Mouse (Mus musculus) heart, embryonic 12.5 days (tissue): ENCODE results near the gene Lao1. TPM values are rescaled to one million over a fixed set of nuclear protein-coding genes. Genes with fewer than 3 reads are reported as not detected.

ENCODE experiments used
- ATAC-seq: fragments of 200-750 bp; cut with Nextera tagmentation; 2 replicates; pipeline ENCODE4 v1.8.0; 2017; ENCODE audit warnings: moderate TSS enrichment, moderate library complexity; ENCODE audit not compliant: insufficient number of reproducible peaks, low FRiP score
- H3K27ac ChIP-seq: fragments of 300-500 bp; sonication (generic); 2 replicates; pipeline ENCODE4 v1.5.1; 2016; ENCODE audit warnings: mild to moderate bottlenecking, moderate library complexity; ENCODE audit not compliant: poor library complexity, severe bottlenecking
- H3K27me3 ChIP-seq: fragments of 300-500 bp; sonication (generic); replicated peaks from 2 replicates; pipeline ENCODE4 v1.6.1; 2016; ENCODE audit warnings: mild to moderate bottlenecking, moderate library complexity
- H3K36me3 ChIP-seq: fragments of 300-500 bp; sonication (generic); 2 replicates; pipeline ENCODE4 v1.6.1; 2016; ENCODE audit warnings: mild to moderate bottlenecking, moderate library complexity
- H3K4me1 ChIP-seq: fragments of 300-500 bp; sonication (generic); replicated peaks from 2 replicates; pipeline ENCODE4 v1.6.1; 2016; ENCODE audit warnings: mild to moderate bottlenecking
- H3K4me2 ChIP-seq: fragments of 300-500 bp; sonication (generic); 2 replicates; pipeline ENCODE4 v1.6.1; 2016; ENCODE audit warnings: mild to moderate bottlenecking, moderate library complexity
- H3K4me3 ChIP-seq: fragments of 300-500 bp; sonication (generic); 2 replicates; pipeline ENCODE4 v1.5.1; 2016; ENCODE audit warnings: mild to moderate bottlenecking
- H3K9ac ChIP-seq: fragments of 300-500 bp; sonication (generic); 2 replicates; pipeline ENCODE4 v1.6.1; 2016; ENCODE audit warnings: mild to moderate bottlenecking, moderate library complexity
- H3K9me3 ChIP-seq: fragments of 300-500 bp; sonication (generic); replicated peaks from 2 replicates; pipeline ENCODE4 v1.6.1; 2016; ENCODE audit warnings: mild to moderate bottlenecking, moderate library complexity
- WGBS: fragments of 180-500 bp; shearing (Covaris S2); methylation state at CpG from one replicate; pipeline ENCODE4 v1.1.7; 2016; 5-methylcytosine and 5-hydroxymethylcytosine counted together
- polyA plus RNA-seq: library from polyadenylated mRNA; unstranded; fragments of >200 nt; fragmentation: Nextera tagmentation; extraction: Ambion mirVana; gene quantifications from 2 replicates; pipeline ENCODE4 v1.2.1, GENCODE M21; 2016

Gene Lao1
- polyA plus RNA-seq, 1 experiment from 2014 or later = not detected

DNA sequence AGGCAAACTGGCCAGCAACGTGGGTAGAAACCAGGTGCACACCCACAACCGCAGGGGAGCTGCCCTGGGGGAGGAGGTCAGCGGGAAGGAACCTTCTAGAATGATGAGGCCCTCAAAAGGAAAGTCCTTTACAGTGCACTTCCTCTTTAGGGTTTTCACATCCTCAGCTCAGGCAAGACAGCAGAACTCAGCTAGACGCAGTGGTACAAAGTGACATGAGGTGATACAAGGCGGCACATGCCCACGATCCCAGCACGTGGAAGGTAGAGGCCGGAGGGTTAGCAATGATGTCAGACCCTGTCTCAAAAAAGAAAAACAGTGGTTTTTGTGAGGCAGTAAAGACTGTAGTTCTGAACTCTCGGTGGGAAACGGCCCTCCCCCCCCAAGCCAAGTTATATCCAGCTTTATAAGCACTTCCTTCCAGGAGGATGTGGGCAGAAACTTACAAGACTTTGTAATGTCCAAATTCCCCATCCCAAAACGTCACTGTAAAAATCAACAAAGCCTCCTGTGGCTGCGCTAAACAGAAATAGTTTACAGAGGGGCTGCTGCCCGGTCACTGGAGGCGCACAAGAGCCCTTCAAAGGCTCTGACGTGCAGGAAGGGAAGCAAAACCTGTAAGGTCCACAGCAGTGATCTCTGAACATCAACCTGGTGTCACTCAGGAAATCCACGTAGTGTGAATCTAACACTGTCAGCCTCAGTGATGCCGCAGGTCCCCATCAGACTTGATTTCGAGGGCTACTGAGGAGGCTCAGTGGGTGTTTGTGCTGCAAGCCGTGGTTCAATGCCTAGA lies 38.5 kb downstream of the Lao1 start:
- no peak for ATAC-seq
- H3K9ac ChIP-seq = no peak overlapping the region
- no peak overlapping the region for H3K4me2 ChIP-seq
- no peaks in the 10 kb centered on the region for H3K27me3 ChIP-seq
- no peak overlapping the region for H3K27ac ChIP-seq
- H3K4me3 ChIP-seq = no peak overlapping the region
- H3K36me3 ChIP-seq = no peaks in the 10 kb centered on the region
- H3K9me3 ChIP-seq = peaks cover 6% of the 10 kb centered on the region
- H3K4me1 ChIP-seq = peaks cover 10% of the 10 kb centered on the region
- WGBS = 59% methylated on average over 19 of the region's 19 CpGs

DNA sequence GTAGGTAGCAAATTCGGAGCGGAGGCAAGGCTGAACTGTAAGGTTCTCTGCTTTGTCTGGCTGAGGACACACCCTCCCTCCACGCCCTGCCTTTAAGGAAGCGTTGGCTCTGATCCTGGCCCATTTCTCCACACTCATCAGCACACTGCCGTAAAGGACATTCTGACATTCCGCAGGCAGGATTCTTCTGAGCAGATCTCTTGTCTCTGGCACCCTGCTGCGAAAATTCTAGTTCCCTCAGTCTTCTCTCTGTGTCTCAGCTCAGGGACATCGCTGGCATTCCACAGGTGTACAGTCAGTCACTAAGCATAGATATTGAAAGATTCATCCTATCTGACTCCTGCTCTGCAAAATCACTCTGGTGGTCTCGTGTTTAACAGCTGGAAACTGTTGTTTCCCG lies 40.3 kb downstream of the Lao1 start:
- Histone ChIP-seq H3K27me3 (no peaks in the 10 kb centered on the region), H3K4me2 (peak overlapping the region; percentile 42), H3K4me1 (peaks cover 12% of the 10 kb centered on the region), H3K27ac (no peak overlapping the region), H3K4me3 (no peak overlapping the region), H3K9ac (no peak overlapping the region), H3K9me3 (no peaks in the 10 kb centered on the region), H3K36me3 (no peaks in the 10 kb centered on the region)
- no peak for ATAC-seq
- 38% methylated on average over 10 of the region's 10 CpGs for WGBS

DNA sequence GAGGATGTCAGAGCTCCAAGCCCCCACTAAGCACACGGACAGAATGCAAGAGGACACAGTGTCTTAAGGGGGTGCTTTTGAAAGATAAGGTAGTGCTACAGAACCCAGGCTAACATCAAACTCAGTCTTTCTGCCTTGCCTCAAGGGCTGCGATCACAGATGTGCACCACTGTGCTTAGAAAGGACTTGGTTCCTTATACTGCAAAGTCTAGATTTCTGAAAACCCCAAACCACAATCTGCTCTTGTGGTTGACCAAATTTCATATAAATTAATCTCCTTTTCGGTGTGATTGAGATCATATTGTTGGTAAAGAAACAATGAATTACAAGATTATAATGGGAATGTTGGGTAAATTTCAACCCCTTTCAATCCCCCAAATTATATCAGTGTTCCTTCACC lies 41.1 kb downstream of the Lao1 start:
- WGBS = 70% methylated on average over 3 of the region's 3 CpGs
- no peaks in the 10 kb centered on the region for H3K36me3 ChIP-seq
- H3K27ac ChIP-seq = no peak overlapping the region
- no peak overlapping the region for H3K4me3 ChIP-seq
- H3K9ac ChIP-seq = no peak overlapping the region
- H3K27me3 ChIP-seq = no peaks in the 10 kb centered on the region
- H3K9me3 ChIP-seq = no peaks in the 10 kb centered on the region
- no peak for ATAC-seq
- H3K4me2 ChIP-seq = no peak overlapping the region
- H3K4me1 ChIP-seq = peaks cover 15% of the 10 kb centered on the region

DNA sequence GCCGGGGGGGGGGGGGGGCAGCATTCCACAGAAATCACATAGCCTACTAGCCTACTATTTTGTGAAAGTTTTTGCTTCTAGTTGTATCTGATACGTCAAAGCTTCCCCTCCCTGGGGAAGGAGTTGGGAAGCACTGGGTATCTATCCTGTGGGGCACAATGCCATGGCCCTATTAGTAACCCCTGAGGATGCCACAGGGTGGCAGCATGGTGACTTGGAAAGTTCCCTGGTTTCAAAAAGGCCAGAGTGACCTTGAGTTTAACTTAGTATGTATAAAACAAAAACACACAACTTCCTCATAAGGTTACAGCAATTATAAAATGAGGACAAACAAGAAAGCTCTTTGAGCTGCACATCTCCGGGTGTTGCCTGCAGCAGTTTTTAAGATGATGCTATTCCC lies 42.8 kb downstream of the Lao1 start:
- Histone ChIP-seq H3K9me3 (no peaks in the 10 kb centered on the region), H3K4me3 (no peak overlapping the region), H3K36me3 (no peaks in the 10 kb centered on the region), H3K4me1 (peaks cover 29% of the 10 kb centered on the region), H3K27ac (no peak overlapping the region), H3K4me2 (no peak overlapping the region), H3K9ac (no peak overlapping the region), H3K27me3 (no peaks in the 10 kb centered on the region)
- no peak for ATAC-seq
- 64% methylated on average over 3 of the region's 3 CpGs for WGBS

DNA sequence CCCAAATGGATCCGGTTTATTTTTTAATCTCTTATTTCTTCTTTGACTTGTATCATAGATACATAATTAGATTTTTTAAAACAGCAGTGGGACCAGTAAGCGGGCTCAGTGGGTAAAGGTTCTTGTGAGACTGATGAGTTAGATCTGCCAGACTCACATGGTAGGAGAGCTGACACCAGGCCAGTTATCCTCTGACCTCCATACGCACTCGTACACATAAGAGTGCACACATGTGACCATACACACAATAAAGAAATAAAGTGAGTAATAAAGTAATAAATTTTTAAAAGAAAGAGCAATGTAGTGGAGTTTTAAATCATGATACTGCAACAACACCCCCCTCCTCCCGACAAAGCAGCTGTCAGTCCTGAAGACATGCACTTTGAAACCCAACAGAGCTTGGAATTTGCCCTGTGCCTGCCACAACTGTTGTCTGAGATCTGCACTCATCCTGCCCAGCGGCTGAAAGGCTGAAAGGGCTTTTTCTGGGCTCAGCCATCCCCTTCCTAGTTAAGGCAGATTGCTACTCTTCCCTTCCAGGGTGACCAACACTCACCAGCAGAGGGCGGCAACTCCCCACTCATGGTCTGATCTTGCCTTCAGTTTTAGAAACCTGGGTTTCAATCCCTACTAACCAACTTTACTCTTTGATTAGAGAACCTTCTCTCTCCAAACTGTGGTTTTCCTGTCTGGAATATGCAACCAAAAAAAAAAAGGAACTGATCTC lies 43.4 kb downstream of the Lao1 start:
- H3K9me3 ChIP-seq = no peaks in the 10 kb centered on the region
- H3K4me1 ChIP-seq = peaks cover 35% of the 10 kb centered on the region
- no peak overlapping the region for H3K9ac ChIP-seq
- H3K4me2 ChIP-seq = no peak overlapping the region
- H3K4me3 ChIP-seq = no peak overlapping the region
- peak; percentile 60 for ATAC-seq
- H3K36me3 ChIP-seq = no peaks in the 10 kb centered on the region
- no peak overlapping the region for H3K27ac ChIP-seq
- H3K27me3 ChIP-seq = no peaks in the 10 kb centered on the region
- WGBS = 41% methylated on average over 7 of the region's 7 CpGs

DNA sequence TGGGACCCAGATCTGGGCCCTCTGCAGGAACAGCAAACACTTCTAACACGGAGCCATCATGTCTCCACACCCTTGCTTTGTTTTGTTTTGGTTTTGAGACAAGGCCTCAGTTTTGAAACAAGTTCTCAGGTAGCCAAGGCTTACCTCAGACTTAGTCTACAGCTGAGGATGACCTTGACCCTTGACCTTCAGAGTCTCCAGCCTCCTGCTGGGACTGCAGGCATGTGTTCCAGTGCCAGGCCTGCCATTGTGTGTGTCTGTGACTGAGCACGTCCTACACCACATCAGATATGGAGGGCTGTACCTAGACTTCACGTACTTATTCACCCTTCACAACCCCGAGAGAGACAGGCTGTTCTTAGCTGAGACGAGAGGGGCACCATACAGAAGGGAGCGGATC lies 46.2 kb downstream of the Lao1 start:
- Histone ChIP-seq H3K4me3 (no peak overlapping the region), H3K27me3 (no peaks in the 10 kb centered on the region), H3K4me1 (peaks cover 26% of the 10 kb centered on the region), H3K9ac (no peak overlapping the region), H3K4me2 (no peak overlapping the region), H3K36me3 (no peaks in the 10 kb centered on the region), H3K9me3 (no peaks in the 10 kb centered on the region), H3K27ac (no peak overlapping the region)
- ATAC-seq = no peak
- WGBS = 73% methylated on average over 6 of the region's 6 CpGs

DNA sequence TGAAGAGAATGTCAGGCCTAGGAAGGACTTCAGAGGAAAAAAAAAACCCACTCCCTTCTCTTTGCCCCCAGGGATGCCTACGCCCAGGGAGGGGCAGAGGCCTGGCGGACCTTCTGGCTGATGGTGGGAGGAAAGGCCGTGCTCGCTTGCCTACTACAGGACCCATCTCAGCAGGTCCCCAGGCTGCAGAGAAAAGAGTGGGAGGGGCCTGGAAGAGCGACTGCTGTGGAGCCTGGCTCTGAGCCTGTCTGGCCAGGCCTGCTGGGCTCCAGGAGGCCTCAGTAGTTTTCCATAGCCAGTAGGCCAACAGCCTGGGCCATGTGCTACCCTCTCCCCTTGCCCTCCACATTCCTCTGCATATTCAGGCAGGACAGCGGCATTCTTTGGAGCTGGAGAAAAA lies 47.1 kb downstream of the Lao1 start:
- Histone ChIP-seq H3K27me3 (no peaks in the 10 kb centered on the region), H3K4me3 (no peak overlapping the region), H3K36me3 (no peaks in the 10 kb centered on the region), H3K4me1 (peaks cover 26% of the 10 kb centered on the region), H3K4me2 (no peak overlapping the region), H3K9me3 (no peaks in the 10 kb centered on the region), H3K9ac (peak overlapping the region; percentile 39; the same call in 1 of the 2 replicates), H3K27ac (no peak overlapping the region)
- peak; percentile 46; the same call in 1 of the 2 replicates for ATAC-seq
- 36% methylated on average over 6 of the region's 6 CpGs for WGBS

DNA sequence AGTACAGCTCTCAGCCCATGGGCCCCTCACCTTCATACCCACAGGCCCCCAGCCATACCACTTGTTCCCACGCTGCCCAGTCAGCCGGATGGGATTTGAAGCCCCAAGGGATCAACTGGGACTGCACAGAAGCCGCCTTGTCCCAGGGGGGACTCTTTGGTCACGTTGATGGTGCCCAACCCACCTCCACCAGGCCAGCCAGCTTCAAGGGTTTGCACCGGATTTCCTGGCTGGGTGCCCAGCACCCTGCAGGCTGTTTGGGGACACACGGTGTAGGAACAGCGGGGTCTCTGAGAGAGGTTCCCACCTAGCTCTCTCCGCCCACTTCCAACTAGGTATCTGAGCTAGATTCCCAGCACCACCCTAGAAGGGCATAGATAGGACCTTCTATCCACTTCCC lies 48.4 kb downstream of the Lao1 start:
- H3K9me3 ChIP-seq = no peaks in the 10 kb centered on the region
- no peak overlapping the region for H3K9ac ChIP-seq
- ATAC-seq = no peak
- H3K4me2 ChIP-seq = no peak overlapping the region
- WGBS = 79% methylated on average over 8 of the region's 8 CpGs
- H3K27ac ChIP-seq = no peak overlapping the region
- H3K36me3 ChIP-seq = no peaks in the 10 kb centered on the region
- no peaks in the 10 kb centered on the region for H3K27me3 ChIP-seq
- no peak overlapping the region for H3K4me3 ChIP-seq
- peaks cover 28% of the 10 kb centered on the region for H3K4me1 ChIP-seq

DNA sequence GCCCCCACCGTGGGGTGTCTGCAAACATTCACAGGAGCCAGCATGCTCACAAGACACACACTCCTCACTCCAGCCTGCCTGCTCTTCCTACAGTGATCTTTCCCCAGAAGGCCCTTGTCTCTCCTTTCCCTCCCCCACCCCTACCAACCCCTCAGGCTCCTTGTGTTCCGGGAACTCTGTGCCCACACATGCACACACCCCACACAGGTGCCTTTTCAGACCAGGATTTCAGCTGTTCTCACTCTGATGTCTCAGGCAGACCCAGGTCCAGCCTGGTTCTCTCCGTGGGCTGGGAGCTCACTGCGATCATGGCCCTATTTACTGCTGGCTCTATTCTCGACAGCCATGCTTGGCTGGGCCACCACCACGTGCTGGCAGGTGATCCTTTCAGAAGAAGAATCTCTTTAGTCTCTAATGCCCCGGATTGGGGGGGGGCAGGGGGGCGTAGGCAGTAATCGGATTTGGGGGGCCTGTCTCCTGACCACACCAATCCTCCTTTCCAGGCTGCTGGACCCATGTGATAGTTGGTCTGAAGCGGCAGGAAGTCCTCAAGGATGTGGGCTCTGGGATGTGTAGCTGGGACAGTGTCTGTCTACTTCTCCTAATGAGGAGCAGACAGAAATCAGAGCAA lies 49.8 kb downstream of the Lao1 start:
- Histone ChIP-seq H3K9ac (no peak overlapping the region), H3K4me1 (peaks cover 32% of the 10 kb centered on the region), H3K27ac (no peak overlapping the region), H3K4me2 (no peak overlapping the region), H3K9me3 (no peaks in the 10 kb centered on the region), H3K36me3 (no peaks in the 10 kb centered on the region), H3K4me3 (no peak overlapping the region), H3K27me3 (no peaks in the 10 kb centered on the region)
- 60% methylated on average over 10 of the region's 10 CpGs for WGBS
- ATAC-seq = no peak

DNA sequence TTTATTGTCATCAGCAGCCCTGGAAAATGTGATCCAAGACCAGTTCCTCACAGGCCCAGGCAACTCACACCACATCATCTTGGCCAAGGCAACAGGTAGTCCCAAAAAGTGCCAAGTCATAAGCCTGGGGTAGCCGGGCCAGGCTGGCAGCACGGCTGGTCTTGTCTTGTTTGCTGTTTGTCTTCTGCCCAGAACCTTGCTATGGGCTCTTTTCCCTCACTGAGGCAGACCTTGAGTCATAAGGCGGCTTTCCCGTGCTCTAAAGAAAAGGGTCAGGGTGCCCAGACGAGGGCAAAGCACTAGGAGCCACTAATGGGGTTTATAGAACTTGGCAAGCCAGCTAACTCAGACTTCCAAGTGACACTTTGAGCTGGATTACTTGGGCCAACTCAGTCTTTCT lies 51.7 kb downstream of the Lao1 start:
- ATAC-seq = no peak
- no peak overlapping the region for H3K9ac ChIP-seq
- H3K4me3 ChIP-seq = no peak overlapping the region
- no peaks in the 10 kb centered on the region for H3K27me3 ChIP-seq
- 90% methylated on average over 5 of the region's 5 CpGs for WGBS
- no peak overlapping the region for H3K4me2 ChIP-seq
- H3K36me3 ChIP-seq = no peaks in the 10 kb centered on the region
- peaks cover 30% of the 10 kb centered on the region for H3K4me1 ChIP-seq
- H3K27ac ChIP-seq = no peak overlapping the region
- H3K9me3 ChIP-seq = no peaks in the 10 kb centered on the region

DNA sequence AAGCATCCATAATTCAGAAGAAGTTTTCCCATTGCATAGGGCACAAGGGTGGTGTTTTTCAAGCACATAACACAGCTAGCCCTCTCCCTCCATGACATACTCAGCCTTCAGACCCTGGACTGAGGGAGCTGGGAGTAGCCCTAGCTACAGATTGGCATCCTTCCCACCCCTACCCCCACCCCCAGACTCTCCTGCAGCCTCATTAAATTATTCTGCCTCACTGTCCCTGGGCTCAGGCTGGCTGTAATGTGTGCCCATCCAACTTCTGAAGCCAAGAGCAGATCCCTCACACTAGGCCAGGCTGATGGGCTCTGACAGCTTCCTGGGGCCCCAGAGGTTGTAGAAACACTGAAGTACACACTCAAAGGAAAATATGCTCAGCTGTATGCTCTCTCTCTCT lies 53.6 kb downstream of the Lao1 start:
- H3K4me1 ChIP-seq = peaks cover 31% of the 10 kb centered on the region
- ATAC-seq = no peak
- H3K27ac ChIP-seq = no peak overlapping the region
- no peak overlapping the region for H3K4me3 ChIP-seq
- H3K36me3 ChIP-seq = no peaks in the 10 kb centered on the region
- no peak overlapping the region for H3K9ac ChIP-seq
- H3K9me3 ChIP-seq = no peaks in the 10 kb centered on the region
- no peaks in the 10 kb centered on the region for H3K27me3 ChIP-seq
- H3K4me2 ChIP-seq = no peak overlapping the region
